Mouse (Mus musculus): ENCODE data around the gene Ndufs3. TPM values are rescaled to one million over a fixed set of nuclear protein-coding genes. Genes with fewer than 3 reads are reported as not detected.

Gene Ndufs3
- polyA plus RNA-seq (2014; fragmentation: Nextera tagmentation; extraction: Ambion mirVana): 229 and 259 TPM in 2 replicates

DNA sequence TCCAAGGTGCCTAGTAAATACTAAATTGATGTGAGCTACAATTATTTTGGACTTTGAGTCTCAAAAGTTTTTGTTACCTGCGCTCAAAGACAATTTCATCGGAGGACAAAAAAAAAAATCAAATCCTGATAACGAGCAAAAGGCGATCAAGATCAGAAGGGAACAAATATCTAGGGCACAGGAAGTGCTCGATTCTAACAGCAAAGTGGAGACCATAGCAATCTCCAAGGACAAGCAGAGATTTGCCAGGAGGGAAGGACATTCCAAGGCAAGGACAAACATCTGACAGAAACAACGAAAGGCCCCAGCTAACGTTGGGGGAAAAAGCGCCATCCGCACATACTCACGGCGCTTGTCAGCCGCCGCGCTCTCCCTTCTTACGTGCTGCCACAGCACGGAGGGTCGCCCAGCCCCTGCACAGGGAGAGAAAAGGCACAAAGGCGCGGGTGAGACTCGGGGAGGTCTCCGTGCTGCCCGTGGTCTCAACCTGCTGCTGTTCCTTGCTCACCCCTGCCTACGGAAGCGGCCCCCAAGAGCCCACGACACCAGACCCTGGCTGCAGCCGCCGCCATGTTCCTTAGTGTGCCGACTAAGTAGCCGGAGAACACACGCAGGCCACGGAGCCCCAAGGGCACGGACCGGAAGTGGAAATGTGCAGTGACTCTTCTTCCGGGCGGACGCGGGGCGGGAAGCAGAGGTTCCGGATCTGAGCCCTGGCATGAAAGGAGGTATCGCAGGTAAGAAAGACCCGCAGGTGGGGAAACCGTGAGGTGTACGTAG, at the start of gene Ndufs3, which contains the start of gene Kbtbd4:
Ndufs3 (minus strand) TSS at position 752 of the 780 bp plus-strand sequence.
Kbtbd4 (plus strand) TSS at position 665 of the 780 bp plus-strand sequence.
- Histone ChIP-seq H3K27me3 (ENCODE audit: control insufficient read depth, insufficient read depth, low read length) (no peaks in the 10 kb centered on the region), H3K4me2 (ENCODE audit: low read depth, low read length) (peak within 1 kb of the TSS; percentile 81), H3K9ac (replicated peaks; ENCODE audit: low read depth, low read length) (peak within 1 kb of the TSS; percentile 85), H3K4me3 (ENCODE audit: low read depth, low read length) (peak within 1 kb of the TSS; percentile 74), H3K9me3 (ENCODE audit: control insufficient read depth, low read length) (no peaks in the 10 kb centered on the region), H3K27ac (ENCODE audit: low read depth, low read length) (peak within 1 kb of the TSS; percentile 87), H3K4me1 (ENCODE audit: control insufficient read depth, insufficient read depth, low read length) (peaks cover 20% of the 10 kb centered on the region; the same call in 1 of the 2 replicates), H3K36me3 (ENCODE audit: control insufficient read depth, insufficient read depth, low read length) (peaks cover 13% of the 10 kb centered on the region)
- under 1% methylated on average over 43 of the region's 43 CpGs for WGBS
- ATAC-seq (ENCODE audit: low read depth): peak; percentile 95

GRCm38 (mm10) chr2:90953461-90953860, 48.8 kb upstream of the Ndufs3 start:
- no peak for ATAC-seq (ENCODE audit: low read depth)
- no peak overlapping the region for H3K4me3 ChIP-seq (ENCODE audit: low read depth, low read length)
- H3K4me2 ChIP-seq (ENCODE audit: low read depth, low read length): no peak overlapping the region
- WGBS: 56% methylated on average over 3 of the region's 3 CpGs
- H3K36me3 ChIP-seq (ENCODE audit: control insufficient read depth, insufficient read depth, low read length): no peaks in the 10 kb centered on the region
- H3K9me3 ChIP-seq (ENCODE audit: control insufficient read depth, low read length): no peaks in the 10 kb centered on the region
- no peaks in the 10 kb centered on the region for H3K27me3 ChIP-seq (ENCODE audit: control insufficient read depth, insufficient read depth, low read length)
- H3K27ac ChIP-seq (ENCODE audit: low read depth, low read length): no peak overlapping the region
- 0 out of 2 replicates have a peak, but pooled peaks cover 5% of the 10 kb centered on the region for H3K4me1 ChIP-seq (ENCODE audit: control insufficient read depth, insufficient read depth, low read length)
- no peak overlapping the region for H3K9ac ChIP-seq (replicated peaks; ENCODE audit: low read depth, low read length)

GRCm38 (mm10) chr2:90950582-90951194, 46.1 kb upstream of the Ndufs3 start:
- Histone ChIP-seq H3K4me1 (ENCODE audit: control insufficient read depth, insufficient read depth, low read length) (no peaks in the 10 kb centered on the region), H3K27me3 (ENCODE audit: control insufficient read depth, insufficient read depth, low read length) (no peaks in the 10 kb centered on the region), H3K9me3 (ENCODE audit: control insufficient read depth, low read length) (no peaks in the 10 kb centered on the region), H3K9ac (replicated peaks; ENCODE audit: low read depth, low read length) (no peak overlapping the region), H3K4me2 (ENCODE audit: low read depth, low read length) (no peak overlapping the region), H3K27ac (ENCODE audit: low read depth, low read length) (no peak overlapping the region), H3K36me3 (ENCODE audit: control insufficient read depth, insufficient read depth, low read length) (no peaks in the 10 kb centered on the region), H3K4me3 (ENCODE audit: low read depth, low read length) (no peak overlapping the region)
- ATAC-seq (ENCODE audit: low read depth): peak; percentile 50

DNA sequence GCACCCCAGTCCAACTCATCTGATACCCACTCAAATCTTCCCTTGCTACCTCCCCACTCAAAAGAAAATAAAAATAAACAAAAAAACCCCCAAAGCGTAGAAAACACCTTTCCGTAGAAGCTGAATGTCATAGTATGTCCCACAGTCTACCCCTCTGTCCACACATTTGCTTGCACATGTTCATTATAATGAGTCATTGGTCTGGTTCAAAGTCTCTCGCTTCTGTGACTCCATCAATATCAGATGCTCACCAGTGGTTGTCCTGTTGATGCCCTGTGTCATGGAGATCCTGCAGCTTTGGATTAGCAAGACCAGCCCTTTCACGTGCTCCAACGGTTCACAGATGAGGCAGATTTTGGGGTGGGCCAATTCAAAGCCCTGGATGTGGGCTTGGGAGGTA, 45.5 kb upstream of the Ndufs3 start:
- Histone ChIP-seq H3K4me1 (ENCODE audit: control insufficient read depth, insufficient read depth, low read length) (no peaks in the 10 kb centered on the region), H3K4me3 (ENCODE audit: low read depth, low read length) (no peak overlapping the region), H3K9ac (replicated peaks; ENCODE audit: low read depth, low read length) (no peak overlapping the region), H3K36me3 (ENCODE audit: control insufficient read depth, insufficient read depth, low read length) (no peaks in the 10 kb centered on the region), H3K9me3 (ENCODE audit: control insufficient read depth, low read length) (no peaks in the 10 kb centered on the region), H3K4me2 (ENCODE audit: low read depth, low read length) (no peak overlapping the region), H3K27ac (ENCODE audit: low read depth, low read length) (no peak overlapping the region), H3K27me3 (ENCODE audit: control insufficient read depth, insufficient read depth, low read length) (no peaks in the 10 kb centered on the region)
- ATAC-seq (ENCODE audit: low read depth): no peak; the same call in 1 of the 2 replicates
- WGBS: 87% methylated on average over 5 of the region's 5 CpGs

GRCm38 (mm10) chr2:90941744-90942143, 37.1 kb upstream of the Ndufs3 start:
- Histone ChIP-seq H3K27ac (ENCODE audit: low read depth, low read length) (no peak overlapping the region), H3K9me3 (ENCODE audit: control insufficient read depth, low read length) (no peaks in the 10 kb centered on the region), H3K4me1 (ENCODE audit: control insufficient read depth, insufficient read depth, low read length) (peaks cover 26% of the 10 kb centered on the region), H3K4me3 (ENCODE audit: low read depth, low read length) (peak overlapping the region; percentile 97), H3K27me3 (ENCODE audit: control insufficient read depth, insufficient read depth, low read length) (no peaks in the 10 kb centered on the region), H3K4me2 (ENCODE audit: low read depth, low read length) (peak overlapping the region; percentile 77), H3K9ac (replicated peaks; ENCODE audit: low read depth, low read length) (no peak overlapping the region; the same call in 1 of the 2 replicates), H3K36me3 (ENCODE audit: control insufficient read depth, insufficient read depth, low read length) (no peaks in the 10 kb centered on the region)
- ATAC-seq (ENCODE audit: low read depth): no peak
- 40% methylated on average over 2 of the region's 2 CpGs for WGBS

DNA sequence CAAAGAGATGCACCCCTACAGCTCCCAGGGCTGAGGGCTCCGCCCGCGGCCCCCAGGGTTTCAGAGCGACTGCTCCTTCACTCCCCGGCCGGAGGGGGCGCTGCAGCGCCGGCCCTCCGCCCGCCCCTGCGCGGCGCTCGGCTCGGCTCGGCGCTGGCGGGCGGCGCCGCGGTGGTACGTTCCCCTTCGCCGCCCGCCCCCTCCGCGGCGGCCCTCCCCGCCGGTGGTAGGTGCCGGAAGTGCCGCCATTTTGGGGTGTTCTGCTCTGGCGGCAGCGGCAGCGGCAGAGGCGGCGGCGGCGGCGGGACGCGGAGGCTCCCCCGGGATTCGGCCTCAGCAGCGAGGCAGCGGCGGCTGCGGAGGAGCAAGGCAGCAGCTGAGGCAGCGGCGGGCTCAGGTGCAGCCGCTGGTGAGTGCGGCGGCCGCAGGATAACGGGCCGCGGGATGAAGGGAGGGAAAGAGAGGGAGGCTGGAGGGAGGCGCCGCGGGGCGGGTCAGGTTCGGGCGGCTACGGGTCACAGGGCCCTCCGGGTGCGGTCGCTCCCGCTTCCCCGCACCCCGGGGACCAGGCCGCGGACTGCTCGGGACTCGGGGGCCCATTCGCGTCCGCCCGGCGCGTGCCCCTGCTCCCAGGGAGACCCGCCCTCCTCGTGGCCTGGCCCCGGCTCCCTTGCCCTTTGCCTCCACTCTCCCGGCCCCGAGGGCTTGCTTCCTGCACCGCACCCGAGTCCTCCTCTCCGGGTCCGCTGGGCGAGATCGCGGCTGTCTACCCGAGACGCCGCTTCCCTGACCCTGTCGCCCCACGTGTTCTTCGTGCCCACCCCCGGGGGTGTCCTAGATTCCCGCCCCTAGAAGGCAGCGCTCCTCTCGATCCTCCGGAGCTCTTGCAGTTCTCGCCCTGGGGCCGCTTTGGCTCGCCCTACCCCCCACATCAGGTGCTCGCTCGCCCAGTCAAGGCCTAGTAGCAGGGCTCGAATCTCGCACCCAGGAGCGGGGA, 35.9 kb upstream of the Ndufs3 start, which contains the start of gene Celf1:
Celf1 (plus strand) TSS at position 150 of the 997 bp plus-strand sequence.
- H3K4me3 ChIP-seq (ENCODE audit: low read depth, low read length): peak within 1 kb of the TSS; percentile 97
- H3K9ac ChIP-seq (replicated peaks; ENCODE audit: low read depth, low read length): peak within 1 kb of the TSS; percentile 90
- no peaks in the 10 kb centered on the region for H3K36me3 ChIP-seq (ENCODE audit: control insufficient read depth, insufficient read depth, low read length)
- peak; percentile 96 for ATAC-seq (ENCODE audit: low read depth)
- peak within 1 kb of the TSS; percentile 77 for H3K4me2 ChIP-seq (ENCODE audit: low read depth, low read length)
- no peaks in the 10 kb centered on the region for H3K9me3 ChIP-seq (ENCODE audit: control insufficient read depth, low read length)
- H3K27ac ChIP-seq (ENCODE audit: low read depth, low read length): peak within 1 kb of the TSS; percentile 92
- no peaks in the 10 kb centered on the region for H3K27me3 ChIP-seq (ENCODE audit: control insufficient read depth, insufficient read depth, low read length)
- H3K4me1 ChIP-seq (ENCODE audit: control insufficient read depth, insufficient read depth, low read length): peaks cover 26% of the 10 kb centered on the region
- WGBS: under 1% methylated on average over 80 of the region's 113 CpGs

GRCm38 (mm10) chr2:90939750-90940149, 35.1 kb upstream of the Ndufs3 start:
- peak; percentile 72 for ATAC-seq (ENCODE audit: low read depth)
- Histone ChIP-seq H3K9me3 (ENCODE audit: control insufficient read depth, low read length) (no peaks in the 10 kb centered on the region), H3K4me2 (ENCODE audit: low read depth, low read length) (peak overlapping the region; percentile 77), H3K36me3 (ENCODE audit: control insufficient read depth, insufficient read depth, low read length) (no peaks in the 10 kb centered on the region), H3K9ac (replicated peaks; ENCODE audit: low read depth, low read length) (peak overlapping the region; percentile 90), H3K4me1 (ENCODE audit: control insufficient read depth, insufficient read depth, low read length) (peaks cover 26% of the 10 kb centered on the region), H3K27ac (ENCODE audit: low read depth, low read length) (peak overlapping the region; percentile 92), H3K4me3 (ENCODE audit: low read depth, low read length) (peak overlapping the region; percentile 97), H3K27me3 (ENCODE audit: control insufficient read depth, insufficient read depth, low read length) (no peaks in the 10 kb centered on the region)
- 49% methylated on average over 8 of the region's 8 CpGs for WGBS

- H3K27me3 ChIP-seq (ENCODE audit: control insufficient read depth, insufficient read depth, low read length): no peaks in the 10 kb centered on the region
- H3K9ac ChIP-seq (replicated peaks; ENCODE audit: low read depth, low read length): no peak overlapping the region
- H3K9me3 ChIP-seq (ENCODE audit: control insufficient read depth, low read length): no peaks in the 10 kb centered on the region
- WGBS: 81% methylated on average over 3 of the region's 3 CpGs
- no peak for ATAC-seq (ENCODE audit: low read depth)
- H3K4me3 ChIP-seq (ENCODE audit: low read depth, low read length): no peak overlapping the region
- H3K4me1 ChIP-seq (ENCODE audit: control insufficient read depth, insufficient read depth, low read length): peaks cover 18% of the 10 kb centered on the region
- no peak overlapping the region for H3K27ac ChIP-seq (ENCODE audit: low read depth, low read length)
- no peaks in the 10 kb centered on the region for H3K36me3 ChIP-seq (ENCODE audit: control insufficient read depth, insufficient read depth, low read length)
- no peak overlapping the region for H3K4me2 ChIP-seq (ENCODE audit: low read depth, low read length)
These were observed 33.7 kb upstream of the Ndufs3 start for GRCm38 (mm10) chr2:90938362-90938761.
